Mouse (Mus musculus): Measurements from ENCODE around the gene Atl3. TPM values are rescaled to one million over a fixed set of nuclear protein-coding genes. Genes with fewer than 3 reads are reported as not detected.

Gene Atl3
- polyA plus RNA-seq (2021; fragmentation: Nextera tagmentation): 5.2 and 5.5 TPM in 2 replicates
- long read RNA-seq, experiment 1, full-length matches to known transcripts: 1 of 5 reads
- long read RNA-seq, experiment 1, partial matches to known transcripts: 0 of 5 reads
- long read RNA-seq, experiment 1, other reads (novel, unspliced or antisense): 4 of 5 reads
- long read RNA-seq, experiment 2, full-length matches to known transcripts: 7 of 16 reads
- long read RNA-seq, experiment 2, partial matches to known transcripts: 0 of 16 reads
- long read RNA-seq, experiment 2, other reads (novel, unspliced or antisense): 9 of 16 reads

GRCm38 (mm10) chr19:7493352-7494186 lies at the start of gene Atl3:
Gene Atl3, plus strand, starts transcription at chr19:7494040.

GRCm38 (mm10) chr19:7482599-7483511 lies 11.0 kb upstream of the Atl3 start, which contains the start of gene Rtn3:
Gene Rtn3, minus strand, starts transcription at chr19:7483281.

GRCm38 (mm10) chr19:7557328-7557822 lies 63.5 kb downstream of the Atl3 start, which contains the start of gene Pla2g16:
Gene Pla2g16, plus strand, starts transcription at chr19:7557459.

Other genes with a start within 250 kb of the Atl3 start
- gene Rcor2, start 226.7 kb upstream of the Atl3 start, polyA plus RNA-seq (2021; fragmentation: Nextera tagmentation): 0.74 and 0.99 TPM in 2 replicates
- gene Mark2, start 152.2 kb upstream of the Atl3 start, polyA plus RNA-seq (2021; fragmentation: Nextera tagmentation): 21.9 and 29.5 TPM in 2 replicates
- gene Spindoc, start 111.0 kb upstream of the Atl3 start, polyA plus RNA-seq (2021; fragmentation: Nextera tagmentation): 3.1 and 3.8 TPM in 2 replicates
- gene 2700081O15Rik, start 76.4 kb upstream of the Atl3 start, polyA plus RNA-seq (2021; fragmentation: Nextera tagmentation): 1.7 and 1.8 TPM in 2 replicates
- gene Rtn3, start 10.8 kb upstream of the Atl3 start, polyA plus RNA-seq (2021; fragmentation: Nextera tagmentation): 575 and 621 TPM in 2 replicates
- 20.5 and 27.7 TPM in 2 replicates for gene Pla2g16, start 63.4 kb downstream of the Atl3 start, polyA plus RNA-seq (2021; fragmentation: Nextera tagmentation)
- gene Lgals12, start 113.2 kb downstream of the Atl3 start, polyA plus RNA-seq (2021; fragmentation: Nextera tagmentation): not detected in 2 replicates
- not detected in 2 replicates for gene Hrasls5, start 118.5 kb downstream of the Atl3 start, polyA plus RNA-seq (2021; fragmentation: Nextera tagmentation)
- not detected in 2 replicates for gene Slc22a19, start 217.3 kb downstream of the Atl3 start, polyA plus RNA-seq (2021; fragmentation: Nextera tagmentation)